Comparison of ENCODE assay signal across 1 mouse cellular context in genomic region chr7:19157160-19157800, GRCm38 (mm10).
TF ChIP-seq lines count a peak whose summit lies in the region.

No protein-coding gene starts in this region.

TF ChIP-seq in myocyte, 11 proteins besides CTCF, POLR2A, EP300 and RAD21:
- TF ChIP-seq POLR2AphosphoS2 (IDR thresholded peaks at IDR 0.05; ENCODE audit: insufficient read length, low read depth) (peak; percentile 50), USF1 (IDR thresholded peaks at IDR 0.05; ENCODE audit: low read depth) (no peak), E2F4 (IDR thresholded peaks at IDR 0.05; ENCODE audit: insufficient read depth) (no peak)
